Mouse (Mus musculus) CH12.LX (cell line): ENCODE measurements around the gene Tmem120a.

Experiments
- CHD1 ChIP-seq: IDR thresholded peaks from 2 replicates; pipeline ENCODE4 v1.6.1; 2012; ENCODE audit warnings: low read depth, low read length, improper control_type of control experiment, inconsistent platforms
- CHD2 ChIP-seq: IDR thresholded peaks from 2 replicates; pipeline ENCODE4 v1.6.1; 2011; ENCODE audit warnings: low read length, improper control_type of control experiment
- CTCF ChIP-seq, 2 experiments: IDR thresholded peaks in 1 of 2; conservative IDR thresholded peaks in 1 of 2; 2 replicates each; pipeline ENCODE4 v1.5.1; 2011 to 2012; ENCODE audit warnings: low read depth in 2 of 2, low read length in 2 of 2, improper control_type of control experiment in 1 of 2, inconsistent platforms in 1 of 2, mild to moderate bottlenecking in 1 of 2, moderate library complexity in 1 of 2
- EP300 ChIP-seq: IDR thresholded peaks from 2 replicates; pipeline ENCODE4 v1.6.1; 2011; ENCODE audit warnings: low read length, improper control_type of control experiment
- MAX ChIP-seq: IDR thresholded peaks from 2 replicates; pipeline ENCODE4 v1.6.1; 2011; ENCODE audit warnings: low read length, improper control_type of control experiment
- MXI1 ChIP-seq: IDR thresholded peaks from 2 replicates; pipeline ENCODE4 v1.6.1; 2011; ENCODE audit warnings: mild to moderate bottlenecking, low read depth, low read length, improper control_type of control experiment
- POLR2A ChIP-seq: IDR thresholded peaks from 2 replicates; pipeline ENCODE4 v1.6.1; 2011; ENCODE audit warnings: low read depth, mild to moderate bottlenecking, improper control_type of control experiment, low read length
- POLR2AphosphoS2 ChIP-seq: IDR thresholded peaks from 2 replicates; pipeline ENCODE4 v1.6.1; 2011; ENCODE audit warnings: low read depth, low read length, improper control_type of control experiment
- RAD21 ChIP-seq: IDR thresholded peaks from 2 replicates; pipeline ENCODE4 v1.6.1; 2011; ENCODE audit warnings: low read depth, mild to moderate bottlenecking, low read length, improper control_type of control experiment, moderate library complexity
- TCF12 ChIP-seq: IDR thresholded peaks from 2 replicates; pipeline ENCODE4 v1.6.1; 2014; ENCODE audit warnings: low read depth, mild to moderate bottlenecking, inconsistent platforms, low read length, improper control_type of control experiment
- USF2 ChIP-seq: conservative IDR thresholded peaks from 2 replicates; pipeline ENCODE4 v1.6.1; 2011; ENCODE audit warnings: low read depth, low read length, improper control_type of control experiment
- ZKSCAN1 ChIP-seq: IDR thresholded peaks from 2 replicates; pipeline ENCODE4 v1.6.1; 2012; ENCODE audit warnings: low read depth, inconsistent platforms, low read length, improper control_type of control experiment, borderline replicate concordance
- ZMIZ1 ChIP-seq: IDR thresholded peaks from 2 replicates; pipeline ENCODE4 v1.6.1; 2012; ENCODE audit warnings: low read depth, mild to moderate bottlenecking, inconsistent platforms, low read length, improper control_type of control experiment

DNA sequence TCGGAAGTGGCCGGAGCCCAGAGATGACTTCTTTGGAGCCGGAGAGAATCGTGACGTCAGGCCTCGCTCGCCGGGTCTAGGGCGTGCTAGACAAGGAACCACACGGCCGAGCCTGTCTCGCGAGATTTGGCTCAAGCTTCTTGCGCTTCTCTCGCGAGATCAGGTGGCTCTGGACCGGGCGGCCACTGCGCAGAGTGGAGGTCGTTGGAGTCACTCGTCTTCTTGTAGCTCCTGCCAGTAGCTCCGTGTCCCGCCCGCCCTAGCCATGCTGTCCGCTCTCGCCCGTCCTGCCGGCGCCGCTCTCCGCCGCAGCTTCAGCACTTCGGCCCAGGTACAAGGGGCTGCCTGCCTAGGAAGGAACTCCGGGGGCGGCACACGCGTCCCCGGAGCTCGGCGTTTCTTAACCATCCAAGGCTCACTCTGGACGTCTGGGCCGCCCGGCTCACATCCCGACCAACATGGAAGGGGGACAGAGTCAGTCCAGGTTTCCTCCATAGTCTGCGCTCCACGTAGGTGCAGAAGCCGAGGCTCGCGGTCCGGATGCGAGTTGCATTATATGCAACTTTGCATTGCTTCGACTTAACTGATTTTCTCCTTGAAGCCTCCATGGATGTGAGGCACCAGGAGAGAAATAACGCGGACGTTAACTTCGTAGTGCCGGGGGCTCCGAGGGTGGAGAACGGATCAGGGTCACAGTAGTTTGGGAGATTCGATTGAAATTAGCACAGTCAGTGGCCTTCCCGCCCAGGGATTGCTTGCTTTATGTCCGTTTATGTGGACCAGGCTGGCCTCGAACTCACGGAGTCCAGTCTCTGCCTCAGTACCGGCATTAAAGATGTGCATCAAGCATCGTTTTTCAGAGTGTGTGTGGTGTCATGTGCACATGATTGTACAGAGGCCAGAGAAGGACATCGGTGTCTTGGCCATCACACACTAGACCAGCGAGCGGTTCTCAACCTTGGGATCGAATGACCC, 34.5 kb upstream of the Tmem120a start, which contains the start of gene Mdh2:
- TF ChIP-seq CHD1 (no peak), ZMIZ1 (peak; percentile 97), USF2 (no peak), POLR2A (peak; percentile 99), CTCF (conservative IDR thresholded peaks at IDR 0.05 in 1 of 2, IDR thresholded peaks at IDR 0.05 in 1 of 2; ENCODE audit: low read depth in 2 of 2, low read length in 2 of 2) (no peak), CHD2 (peak; percentile 99), MXI1 (peak; percentile 86), ZKSCAN1 (no peak), POLR2AphosphoS2 (peak; percentile 95), EP300 (no peak), MAX (no peak), TCF12 (peak; percentile 92), RAD21 (no peak)
